Mouse (Mus musculus): Measurements from ENCODE around the gene Ptprf. TPM values are rescaled to one million over a fixed set of nuclear protein-coding genes. Genes with fewer than 3 reads are reported as not detected.

Ptprf gene
- polyA plus RNA-seq, 1 experiment: 61.0 TPM

- no peak for DNase-seq (ENCODE audit: extremely low spot score in 1 of 2, low spot score in 1 of 2)
Measured at GRCm38 (mm10) chr4:118288531-118288930, 2.7 kb downstream of the Ptprf start.

- DNase-seq (ENCODE audit: extremely low spot score in 1 of 2, low spot score in 1 of 2): no peak
Measured at GRCm38 (mm10) chr4:118286202-118286601, 5.0 kb downstream of the Ptprf start.

- DNase-seq (ENCODE audit: extremely low spot score in 1 of 2, low spot score in 1 of 2): no peak
Measured at GRCm38 (mm10) chr4:118282182-118282562, 9.0 kb downstream of the Ptprf start.

GRCm38 (mm10) chr4:118281444-118282181 lies 9.6 kb downstream of the Ptprf start:
- DNase-seq (ENCODE audit: extremely low spot score in 1 of 2, low spot score in 1 of 2): no peak

- DNase-seq (ENCODE audit: extremely low spot score in 1 of 2, low spot score in 1 of 2): no peak
Measured at GRCm38 (mm10) chr4:118280506-118280905, 10.7 kb downstream of the Ptprf start.

GRCm38 (mm10) chr4:118276520-118277232 lies 14.5 kb downstream of the Ptprf start:
- peak; percentile 62 to 75 for DNase-seq (ENCODE audit: extremely low spot score in 1 of 2, low spot score in 1 of 2)

- DNase-seq (ENCODE audit: extremely low spot score in 1 of 2, low spot score in 1 of 2): no peak
Measured at GRCm38 (mm10) chr4:118275601-118276519, 15.3 kb downstream of the Ptprf start.

GRCm38 (mm10) chr4:118274521-118274920 lies 16.7 kb downstream of the Ptprf start:
- DNase-seq (ENCODE audit: extremely low spot score in 1 of 2, low spot score in 1 of 2): no peak

- DNase-seq (ENCODE audit: extremely low spot score in 1 of 2, low spot score in 1 of 2): no peak
Measured at GRCm38 (mm10) chr4:118273998-118274397, 17.2 kb downstream of the Ptprf start.

GRCm38 (mm10) chr4:118273545-118273944 lies 17.7 kb downstream of the Ptprf start:
- no peak for DNase-seq (ENCODE audit: extremely low spot score in 1 of 2, low spot score in 1 of 2)

GRCm38 (mm10) chr4:118272871-118273270 lies 18.3 kb downstream of the Ptprf start:
- DNase-seq (ENCODE audit: extremely low spot score in 1 of 2, low spot score in 1 of 2): no peak

GRCm38 (mm10) chr4:118272258-118272657 lies 18.9 kb downstream of the Ptprf start:
- DNase-seq (ENCODE audit: extremely low spot score in 1 of 2, low spot score in 1 of 2): no peak

- DNase-seq (ENCODE audit: extremely low spot score in 1 of 2, low spot score in 1 of 2): no peak
Measured at GRCm38 (mm10) chr4:118271556-118272074, 19.6 kb downstream of the Ptprf start.

- no peak for DNase-seq (ENCODE audit: extremely low spot score in 1 of 2, low spot score in 1 of 2)
Measured at GRCm38 (mm10) chr4:118270706-118271105, 20.5 kb downstream of the Ptprf start.

GRCm38 (mm10) chr4:118269999-118270398 lies 21.2 kb downstream of the Ptprf start:
- peak in 1 of 2 experiments; percentile 40 for DNase-seq (ENCODE audit: extremely low spot score in 1 of 2, low spot score in 1 of 2)

GRCm38 (mm10) chr4:118268429-118269212 lies 22.6 kb downstream of the Ptprf start:
- DNase-seq (ENCODE audit: extremely low spot score in 1 of 2, low spot score in 1 of 2): no peak

GRCm38 (mm10) chr4:118265557-118265956 lies 25.6 kb downstream of the Ptprf start:
- DNase-seq (ENCODE audit: extremely low spot score in 1 of 2, low spot score in 1 of 2): peak in 1 of 2 experiments; percentile 60

GRCm38 (mm10) chr4:118261771-118262473 lies 29.3 kb downstream of the Ptprf start:
- DNase-seq (ENCODE audit: extremely low spot score in 1 of 2, low spot score in 1 of 2): no peak

GRCm38 (mm10) chr4:118261291-118261690 lies 29.9 kb downstream of the Ptprf start:
- DNase-seq (ENCODE audit: extremely low spot score in 1 of 2, low spot score in 1 of 2): no peak
